In genomic region chr17:30597786-30598185, GRCm38 (mm10) we compare ENCODE assay signal across 26 mouse cellular contexts. TPM values are rescaled to one million over a fixed set of nuclear protein-coding genes. Genes with fewer than 3 reads are reported as not detected.
A peak's percentile ranks its signal among the peaks of the same experiment; 100 is the strongest.
DNase-seq lines count a peak whose midpoint lies in the region; ATAC-seq and TF ChIP-seq lines count a peak whose summit lies in the region.
"Had no signal": no experiment of that assay in that cellular context is flagged by ENCODE, and none has a peak within 500 bp of the region (broad histone marks: within the 10 kb centered on the region; RNA-seq: fewer than 3 reads in every experiment).

No protein-coding gene starts in this region.

- peak overlapping the region; percentile 31 for H3K4me3 ChIP-seq in megakaryocyte, embryonic 14.5 days (replicated peaks)
- H3K4me3 ChIP-seq in E14TG2a.4 (replicated peaks; ENCODE audit: low read length), result peak overlapping the region; percentile 35
- H3K4me3 ChIP-seq in intestine, postnatal 0 days (ENCODE audit: low read depth, low read length), result no peak overlapping the region
- H3K4me3 ChIP-seq: embryonic facial prominence, embryonic 10.5 days; embryonic facial prominence, embryonic 12.5 days; forebrain, embryonic 13.5 days; forebrain, embryonic 15.5 days had no signal

- peak; percentile 78 for DNase-seq in retina, adult 2 months (ENCODE audit: low read depth, low spot score)
- DNase-seq in retina, postnatal 1 day, result peak; percentile 91
- no peak for DNase-seq in cerebellum, postnatal 10 days
- no peak for DNase-seq in adipocyte (ENCODE audit: low spot score)
- DNase-seq: adrenal gland, adult 2 months; adrenal gland, postnatal 10 days; adrenal gland, postnatal 25 days; B cell, adult 2 months; cerebellum, adult 11 months; cerebellum, adult 18-20 months; cerebellum, adult 8-10 months; cerebellum, adult 9-11 months; cerebellum, postnatal 25 days; forebrain, postnatal 0 days had no signal

- WGBS in intestine, postnatal 0 days, result 96% methylated on average over 9 of the region's 9 CpGs

- ATAC-seq in megakaryocyte, adult 5-6 weeks (ENCODE audit: poor library complexity, severe bottlenecking), result no peak
- ATAC-seq in intestine, postnatal 0 days, result no peak
- ATAC-seq: activated CD4-positive, CD25-positive, alpha-beta regulatory T cell, adult 4 months; CD4-positive, CD25-positive, alpha-beta regulatory T cell, adult 4 months; forebrain, embryonic 13.5 days; forebrain, embryonic 15.5 days; forebrain, postnatal 0 days; Patski had no signal

- H3K27me3 ChIP-seq in megakaryocyte, embryonic 14.5 days (replicated peaks), result no peaks in the 10 kb centered on the region
- H3K27me3 ChIP-seq in E14TG2a.4 (ENCODE audit: insufficient read depth, low read length), result no peaks in the 10 kb centered on the region
- H3K27me3 ChIP-seq in intestine, postnatal 0 days (replicated peaks; ENCODE audit: control insufficient read depth, insufficient read depth, low read length), result no peaks in the 10 kb centered on the region
- H3K27me3 ChIP-seq: CH12.LX; embryonic facial prominence, embryonic 12.5 days; forebrain, embryonic 13.5 days; forebrain, embryonic 15.5 days; Patski had no signal

- no peak for TF ChIP-seq CTCF in E14TG2a.4 (conservative IDR thresholded peaks at IDR 0.05; ENCODE audit: low read length)
- no peak for TF ChIP-seq CTCF in intestine, postnatal 0 days (IDR thresholded peaks at IDR 0.05; ENCODE audit: low read depth)

- H3K4me1 ChIP-seq in megakaryocyte, embryonic 14.5 days, result 0 out of 2 replicates have a peak, but pooled peaks cover 7% of the 10 kb centered on the region
- peaks cover 91% of the 10 kb centered on the region for H3K4me1 ChIP-seq in E14TG2a.4 (replicated peaks; ENCODE audit: low read depth, low read length)
- no peaks in the 10 kb centered on the region for H3K4me1 ChIP-seq in intestine, postnatal 0 days (replicated peaks; ENCODE audit: control insufficient read depth, insufficient read depth, low read length)
- H3K4me1 ChIP-seq: embryonic facial prominence, embryonic 12.5 days had no signal

- H3K9me3 ChIP-seq in megakaryocyte, embryonic 14.5 days, result 0 out of 2 replicates have a peak, but pooled peaks cover 2% of the 10 kb centered on the region
- no peaks in the 10 kb centered on the region for H3K9me3 ChIP-seq in E14TG2a.4 (ENCODE audit: low read length)
- no peaks in the 10 kb centered on the region for H3K9me3 ChIP-seq in intestine, postnatal 0 days (ENCODE audit: control insufficient read depth)
- H3K9me3 ChIP-seq: embryonic facial prominence, embryonic 12.5 days; forebrain, embryonic 13.5 days; forebrain, embryonic 15.5 days had no signal

- no peak overlapping the region for H3K4me2 ChIP-seq in intestine, postnatal 0 days (replicated peaks; ENCODE audit: low read depth)
- H3K4me2 ChIP-seq: embryonic facial prominence, embryonic 12.5 days; forebrain, embryonic 13.5 days; forebrain, embryonic 15.5 days had no signal

- no peak overlapping the region for H3K9ac ChIP-seq in intestine, postnatal 0 days (ENCODE audit: low read depth, low read length)
- H3K9ac ChIP-seq: embryonic facial prominence, embryonic 12.5 days; forebrain, embryonic 13.5 days; forebrain, embryonic 15.5 days; forebrain, postnatal 0 days had no signal

- H3K36me3 ChIP-seq in megakaryocyte, embryonic 14.5 days (replicated peaks; ENCODE audit: low read length), result peaks cover 93% of the 10 kb centered on the region
- peaks cover 88% of the 10 kb centered on the region for H3K36me3 ChIP-seq in E14TG2a.4 (ENCODE audit: insufficient read depth, low read length)
- peaks cover 71% of the 10 kb centered on the region for H3K36me3 ChIP-seq in intestine, postnatal 0 days (ENCODE audit: control insufficient read depth, insufficient read depth)

- H3K27ac ChIP-seq in intestine, postnatal 0 days (ENCODE audit: low read depth, low read length), result no peak overlapping the region
- H3K27ac ChIP-seq: embryonic facial prominence, embryonic 10.5 days; embryonic facial prominence, embryonic 12.5 days; forebrain, embryonic 13.5 days; forebrain, embryonic 15.5 days had no signal

RNA-seq across cellular contexts. Expression of gene Btbd9, which starts 21.5 kb away (rescaled TPM):
- 80.3 and 125 TPM in 2 replicates for polyA plus RNA-seq in megakaryocyte, embryonic 14.5 days (2012; ENCODE audit: insufficient read depth, low replicate concordance)
- 16.3 and 21.0 TPM in 2 replicates for total RNA-seq in megakaryocyte, adult 5-6 weeks (2015)
- total RNA-seq in megakaryocyte, adult 5-6 weeks (2017), result 12.6 and 15.5 TPM in 2 replicates
- polyA plus RNA-seq in intestine, postnatal 0 days (2015; fragmentation: Nextera tagmentation; extraction: Ambion mirVana), result 35.9 and 42.6 TPM in 2 replicates

RNA-seq across cellular contexts. Expression of gene Dnah8, which starts 26.4 kb away (rescaled TPM):
- not detected in 2 replicates for polyA plus RNA-seq in megakaryocyte, embryonic 14.5 days (2012; ENCODE audit: insufficient read depth, low replicate concordance)
- total RNA-seq in megakaryocyte, adult 5-6 weeks (2015), result 23.8 and 24.3 TPM in 2 replicates
- total RNA-seq in megakaryocyte, adult 5-6 weeks (2017), result 35.7 and 43.9 TPM in 2 replicates
- 0.35 and 0.72 TPM in 2 replicates for polyA plus RNA-seq in intestine, postnatal 0 days (2015; fragmentation: Nextera tagmentation; extraction: Ambion mirVana)
- polyA plus RNA-seq: Patski had no signal

RNA-seq across cellular contexts. Expression of gene Glo1, which starts 28.9 kb away (rescaled TPM):
- 0.65 and 21.7 TPM in 2 replicates for polyA plus RNA-seq in megakaryocyte, embryonic 14.5 days (2012; ENCODE audit: insufficient read depth, low replicate concordance)
- total RNA-seq in megakaryocyte, adult 5-6 weeks (2015), result 52.5 and 55.3 TPM in 2 replicates
- 56.7 and 61.8 TPM in 2 replicates for total RNA-seq in megakaryocyte, adult 5-6 weeks (2017)
- polyA plus RNA-seq in intestine, postnatal 0 days (2015; fragmentation: Nextera tagmentation; extraction: Ambion mirVana), result 169 and 176 TPM in 2 replicates

Comparison
In these comparisons a context has a peak if more than half of its experiments do, and no peak if none do; other contexts are left out.
1. DNase-seq: peak in retina, adult 2 months (single experiment) and retina, postnatal 1 day (single experiment); none in cerebellum, postnatal 10 days (0 of 2) and adipocyte (single experiment).